Mouse (Mus musculus): ENCODE measurements at regions not wholly inside any gene's neighbourhood (a gene's known extent, or its start where the extent isn't known, plus 50 kb on each side); places are given as distances from the start of the nearest gene placed in this dataset.

DNA sequence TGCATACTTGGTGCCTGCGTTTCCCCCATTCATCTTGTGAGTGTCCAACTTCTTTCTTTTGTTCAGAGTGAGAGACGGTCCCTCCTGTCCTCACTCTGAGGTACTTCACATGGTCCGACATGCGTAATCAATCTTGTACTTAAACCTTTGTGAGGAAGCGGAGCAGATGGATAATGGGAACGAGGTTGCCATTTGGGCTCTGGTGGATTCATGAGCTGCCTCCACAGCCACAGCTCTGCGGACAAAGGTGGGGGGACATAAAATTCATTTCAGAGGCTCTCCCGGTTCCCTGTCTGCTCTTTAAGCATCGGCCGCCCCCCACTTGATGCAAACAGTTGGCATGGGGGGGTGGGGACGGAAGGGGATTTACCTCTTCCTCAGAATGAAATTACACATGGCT, 454.7 kb downstream of the Sox2 start:
- TF ChIP-seq FLI1 (IDR thresholded peaks at IDR 0.05; ENCODE audit: low read length) (no peak), GATA1 (IDR thresholded peaks at IDR 0.05; ENCODE audit: borderline replicate concordance, low read length) (no peak)

All from megakaryocyte, embryonic 14.5 days (primary cell).